Mouse (Mus musculus) mesoderm, embryonic 11.5 days (tissue): ENCODE measurements around the gene Ifna15.
A peak's percentile ranks its signal among the peaks of the same experiment; 100 is the strongest.

Experiments
- DNase-seq: peaks from one replicate; pipeline ENCODE4 v3.0.0-alpha.2; 2012; ENCODE audit warnings: low read depth, low spot score

Gene Ifna15

DNA sequence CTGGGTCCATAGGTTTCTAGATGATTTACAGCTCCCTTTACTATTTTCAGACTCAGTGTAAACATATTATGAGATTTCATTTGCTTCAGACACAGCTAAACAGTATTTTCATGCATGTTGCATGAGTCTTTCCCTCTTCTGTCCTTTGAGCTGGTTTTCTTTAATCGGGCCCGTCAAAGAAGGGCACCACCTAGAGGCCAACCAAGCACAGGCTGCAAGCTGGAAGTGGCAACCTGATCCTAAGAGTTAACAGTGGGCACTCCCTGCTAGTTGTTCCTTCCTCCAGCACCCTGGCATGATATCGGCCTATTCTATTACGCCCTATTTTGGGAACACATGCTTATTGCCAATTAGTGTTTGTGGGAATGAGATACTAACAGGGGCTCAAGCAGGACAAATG lies 43.6 kb downstream of the Ifna15 start:
- peak; percentile 41 for DNase-seq

DNA sequence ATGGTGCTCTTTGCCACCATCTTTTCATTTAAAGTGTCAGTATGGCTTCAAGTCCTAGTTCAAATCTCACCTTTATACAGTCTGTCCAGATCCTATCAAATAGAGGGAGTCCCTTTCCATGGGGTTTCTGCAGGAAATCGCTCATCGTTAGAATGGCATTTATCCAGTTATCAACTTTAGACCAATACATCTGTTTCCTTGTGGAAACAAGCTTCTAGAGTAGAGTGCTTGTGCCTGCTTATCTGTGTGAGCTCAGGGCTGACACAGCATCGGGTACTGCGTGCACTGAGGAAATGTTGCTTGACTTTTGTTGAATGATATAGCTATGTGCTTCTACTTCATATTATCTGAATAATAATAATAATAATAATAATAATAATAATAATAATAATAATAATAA lies 44.3 kb downstream of the Ifna15 start:
- no peak for DNase-seq
